ENCODE assay signal across 27 mouse cellular contexts in genomic region chr12:32469863-32470262, GRCm38 (mm10).
"Had no signal": no experiment of that assay in that cellular context is flagged by ENCODE, and none has a peak within 500 bp of the region (broad histone marks: within the 10 kb centered on the region; RNA-seq: fewer than 3 reads in every experiment).

No protein-coding gene starts in this region.

- H3K9me3 ChIP-seq: embryonic facial prominence, embryonic 10.5 days; embryonic facial prominence, embryonic 12.5 days; embryonic facial prominence, embryonic 13.5 days; embryonic facial prominence, embryonic 15.5 days; forebrain, embryonic 10.5 days; forebrain, embryonic 12.5 days; forebrain, embryonic 13.5 days; forebrain, embryonic 15.5 days had no signal

- H3K36me3 ChIP-seq: embryonic facial prominence, embryonic 10.5 days; embryonic facial prominence, embryonic 12.5 days; embryonic facial prominence, embryonic 13.5 days; embryonic facial prominence, embryonic 15.5 days; forebrain, embryonic 10.5 days; forebrain, embryonic 12.5 days; forebrain, embryonic 15.5 days had no signal

- H3K9ac ChIP-seq: embryonic facial prominence, embryonic 12.5 days; embryonic facial prominence, embryonic 13.5 days; embryonic facial prominence, embryonic 15.5 days; forebrain, embryonic 12.5 days; forebrain, embryonic 13.5 days; forebrain, embryonic 15.5 days; forebrain, postnatal 0 days had no signal

- DNase-seq: cerebellum, adult 9-10 months; cerebellum, adult 9-11 months; cerebellum, postnatal 10 days; cerebellum, postnatal 14 days; cerebellum, postnatal 25 days; cerebellum, postnatal 36 days; embryo, embryonic 11 days; forebrain, postnatal 0 days; gastrocnemius, adult 2 months; gastrocnemius, postnatal 10 days; gastrocnemius, postnatal 14 days; gastrocnemius, postnatal 25 days; gastrocnemius, postnatal 36 days; heart, adult 11 months; heart, adult 18-20 months; heart, adult 2 months had no signal

- H3K4me1 ChIP-seq: embryonic facial prominence, embryonic 10.5 days; embryonic facial prominence, embryonic 12.5 days; embryonic facial prominence, embryonic 13.5 days; embryonic facial prominence, embryonic 15.5 days; forebrain, embryonic 10.5 days; forebrain, embryonic 12.5 days; forebrain, embryonic 13.5 days; forebrain, embryonic 15.5 days had no signal

- H3K27me3 ChIP-seq: embryonic facial prominence, embryonic 12.5 days; embryonic facial prominence, embryonic 13.5 days; embryonic facial prominence, embryonic 15.5 days; forebrain, embryonic 12.5 days; forebrain, embryonic 13.5 days; forebrain, embryonic 15.5 days had no signal

- H3K4me3 ChIP-seq: embryonic facial prominence, embryonic 10.5 days; embryonic facial prominence, embryonic 12.5 days; embryonic facial prominence, embryonic 13.5 days; embryonic facial prominence, embryonic 15.5 days; erythroblast, embryonic 14.5 days; forebrain, embryonic 10.5 days; forebrain, embryonic 12.5 days; forebrain, embryonic 13.5 days; forebrain, embryonic 15.5 days; gastrocnemius, adult 2 months; heart, adult 2 months had no signal

- H3K4me2 ChIP-seq: embryonic facial prominence, embryonic 12.5 days; embryonic facial prominence, embryonic 13.5 days; embryonic facial prominence, embryonic 15.5 days; forebrain, embryonic 12.5 days; forebrain, embryonic 13.5 days; forebrain, embryonic 15.5 days had no signal

- H3K27ac ChIP-seq: embryonic facial prominence, embryonic 10.5 days; embryonic facial prominence, embryonic 12.5 days; embryonic facial prominence, embryonic 13.5 days; embryonic facial prominence, embryonic 15.5 days; forebrain, embryonic 10.5 days; forebrain, embryonic 12.5 days; forebrain, embryonic 13.5 days; forebrain, embryonic 15.5 days; gastrocnemius, adult 2 months; heart, adult 2 months had no signal

- ATAC-seq: forebrain, embryonic 13.5 days; forebrain, embryonic 14.5 days; forebrain, embryonic 15.5 days; forebrain, embryonic 16.5 days; forebrain, postnatal 0 days had no signal
